Mouse (Mus musculus) brown adipose tissue, adult 24 weeks (tissue): ENCODE data around the gene Dusp5. TPM values are rescaled to one million over a fixed set of nuclear protein-coding genes. Genes with fewer than 3 reads are reported as not detected.
"Not testable (repeated sequence)": the region's sequence is repeated elsewhere in the genome, so short reads cannot be mapped to it uniquely, and the experiment has no call there.

Experiments
- H3K27ac ChIP-seq: fragments of 200-500 bp; replicated peaks from 2 replicates; pipeline ENCODE4 v1.5.1; 2012; ENCODE audit warnings: low read depth, mild to moderate bottlenecking, low read length
- H3K4me1 ChIP-seq: fragments of 200-500 bp; 2 replicates; pipeline ENCODE4 v1.6.1; 2012; ENCODE audit warnings: low read length, mixed read lengths; ENCODE audit not compliant: control insufficient read depth, insufficient read depth, insufficient read length
- H3K4me3 ChIP-seq: fragments of 200-500 bp; 2 replicates; pipeline ENCODE4 v1.5.1; 2012; ENCODE audit warnings: low read depth, mild to moderate bottlenecking, low read length, moderate library complexity; ENCODE audit not compliant: insufficient read depth
- polyA plus RNA-seq: library from polyadenylated mRNA; stranded (reverse); fragments of >200 nt; gene quantifications from 2 replicates; pipeline ENCODE4 v1.2.4, GENCODE M21; 2012; ENCODE audit not compliant: missing spikeins, insufficient read depth, insufficient read length

Dusp5 gene
- polyA plus RNA-seq, 1 experiment, result 0.83 TPM

- Histone ChIP-seq H3K4me1 (no peaks in the 10 kb centered on the region), H3K4me3 (no peak overlapping the region), H3K27ac (no peak overlapping the region)
These were observed 43.7 kb downstream of the Dusp5 start for GRCm38 (mm10) chr19:53572607-53573006.

DNA sequence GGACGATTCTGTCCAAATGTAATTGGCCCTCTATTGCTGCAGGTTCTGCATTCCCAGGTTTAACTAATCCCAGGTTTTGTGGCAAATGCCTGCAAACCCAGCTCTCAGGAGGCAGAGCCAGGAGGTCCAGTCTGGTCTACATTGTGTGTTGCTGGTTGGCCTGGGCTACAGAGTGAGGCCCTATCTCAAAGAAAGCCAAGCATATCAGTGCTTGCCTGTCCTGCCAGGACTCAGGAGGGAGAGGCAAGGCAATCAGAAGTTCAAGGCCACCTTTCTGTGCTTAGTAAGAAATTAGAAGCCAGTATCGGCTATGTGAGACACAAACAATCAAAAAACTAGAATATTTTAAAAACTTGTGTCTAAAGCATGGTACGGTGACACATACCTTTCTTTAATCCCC is 44.2 kb downstream of the Dusp5 start:
- Histone ChIP-seq H3K4me3 (no peak overlapping the region), H3K27ac (no peak overlapping the region), H3K4me1 (no peaks in the 10 kb centered on the region)

DNA sequence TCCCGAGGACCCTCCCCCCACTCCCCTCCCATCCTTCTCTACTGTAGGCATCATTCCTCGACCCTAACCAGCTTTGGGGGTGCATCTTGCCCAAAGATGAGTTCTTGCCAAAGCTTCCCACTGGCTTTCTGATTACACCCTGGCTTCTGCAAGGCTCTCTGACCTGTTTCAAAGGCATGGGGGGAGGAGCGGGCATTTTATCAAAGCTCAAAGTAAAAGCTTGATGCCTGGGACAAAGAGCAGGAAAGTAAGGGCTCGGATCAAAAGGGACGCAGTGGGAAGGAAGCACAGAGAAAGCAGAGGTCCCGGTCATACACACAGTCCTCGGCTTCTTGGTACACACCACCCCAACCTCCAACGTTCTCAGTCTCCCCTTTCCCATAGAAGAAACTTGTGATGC is 45.2 kb downstream of the Dusp5 start:
- Histone ChIP-seq H3K27ac (no peak overlapping the region), H3K4me3 (no peak overlapping the region), H3K4me1 (no peaks in the 10 kb centered on the region)

GRCm38 (mm10) chr19:53574546-53574945 is 45.6 kb downstream of the Dusp5 start:
- Histone ChIP-seq H3K4me1 (no peaks in the 10 kb centered on the region), H3K4me3 (no peak overlapping the region), H3K27ac (no peak overlapping the region)

DNA sequence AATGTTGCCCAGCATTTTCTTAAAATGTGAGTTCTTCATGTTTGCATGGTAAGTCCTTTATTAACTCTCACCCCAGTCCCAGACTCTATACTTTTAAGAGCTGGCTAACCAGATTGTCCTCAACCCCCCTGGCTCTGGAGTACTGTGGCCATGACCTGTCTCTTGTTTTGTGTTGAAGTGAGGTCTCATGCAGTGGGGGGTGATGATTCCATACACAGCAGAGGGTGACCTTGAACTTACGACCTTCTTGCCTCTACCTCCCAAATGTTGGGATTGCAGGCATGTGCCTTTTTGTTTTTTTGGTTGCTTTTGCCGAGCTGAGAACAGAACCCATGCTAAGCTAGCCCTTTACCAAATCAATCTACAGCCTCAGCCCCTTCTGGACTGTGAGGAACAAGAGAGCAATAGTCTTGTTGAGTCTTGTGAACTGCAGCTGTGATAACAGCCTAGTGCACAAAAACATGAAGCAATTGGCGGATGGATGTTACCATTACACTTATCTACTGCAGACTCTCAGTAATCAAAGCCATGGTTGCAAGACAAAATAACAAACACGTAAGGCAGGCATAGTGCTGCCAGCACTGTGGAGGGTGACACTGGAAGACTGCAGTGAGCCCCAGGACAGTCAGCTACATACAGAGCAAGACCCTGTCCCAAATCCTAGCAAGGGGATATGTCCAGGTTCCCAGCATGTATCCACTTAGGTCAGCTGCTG is 46.5 kb downstream of the Dusp5 start:
- Histone ChIP-seq H3K4me1 (no peaks in the 10 kb centered on the region), H3K4me3 (no peak overlapping the region), H3K27ac (no peak overlapping the region)

DNA sequence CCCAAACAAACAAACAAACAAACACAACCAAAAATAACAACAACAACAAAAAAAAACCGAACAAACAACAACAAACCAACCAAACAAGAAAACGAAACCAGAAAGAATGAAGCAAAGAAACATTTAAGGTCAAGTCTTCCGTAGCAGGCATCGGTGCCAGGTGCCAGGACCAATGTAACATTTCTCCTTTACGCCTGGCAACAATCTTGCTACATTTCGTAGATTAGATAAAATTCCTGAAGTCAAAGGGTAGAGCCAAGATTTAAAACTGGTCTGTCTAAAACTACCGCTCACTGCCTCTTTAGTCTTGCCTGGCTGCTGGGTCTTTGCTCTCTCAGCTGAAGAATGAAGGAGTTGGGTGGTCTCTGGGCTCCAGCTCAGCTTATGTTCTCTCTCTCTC is 47.2 kb downstream of the Dusp5 start:
- no peaks in the 10 kb centered on the region for H3K4me1 ChIP-seq
- no peak overlapping the region for H3K27ac ChIP-seq
- H3K4me3 ChIP-seq, result no peak overlapping the region

GRCm38 (mm10) chr19:53577025-53577800 is 48.3 kb downstream of the Dusp5 start:
- no peaks in the 10 kb centered on the region for H3K4me1 ChIP-seq
- H3K27ac ChIP-seq, result no peak overlapping the region
- H3K4me3 ChIP-seq, result no peak overlapping the region

DNA sequence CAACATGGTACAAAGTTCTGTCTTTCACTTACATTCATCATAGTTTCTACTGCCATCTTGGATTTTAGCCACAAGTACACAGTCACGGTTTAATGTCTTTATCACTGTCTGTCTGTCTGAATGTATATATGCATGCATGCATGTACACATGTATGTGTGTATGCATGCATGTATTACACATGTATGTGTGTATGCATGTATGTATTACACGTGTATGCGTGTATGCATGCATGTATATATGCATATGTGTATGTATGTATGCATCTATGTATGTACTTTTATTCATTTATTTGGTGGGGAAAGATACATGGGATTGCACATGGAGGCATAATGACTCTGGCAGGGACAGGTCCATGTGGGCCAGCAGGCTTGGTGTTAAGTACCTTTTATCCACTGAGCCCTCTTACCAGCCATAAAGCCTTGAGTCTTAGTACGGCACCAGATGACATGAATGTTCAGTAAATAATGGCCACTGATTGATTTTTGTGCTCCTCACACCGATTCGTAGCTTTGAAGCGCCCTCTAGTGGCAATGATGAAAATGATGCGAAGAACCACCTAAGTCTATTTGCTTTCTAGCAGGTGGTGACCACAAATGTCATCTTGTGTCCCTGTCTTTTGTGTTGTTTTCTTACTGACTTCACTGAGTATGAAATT is 49.8 kb downstream of the Dusp5 start:
- H3K27ac ChIP-seq, result no peak overlapping the region
- no peaks in the 10 kb centered on the region for H3K4me1 ChIP-seq
- no peak overlapping the region for H3K4me3 ChIP-seq

DNA sequence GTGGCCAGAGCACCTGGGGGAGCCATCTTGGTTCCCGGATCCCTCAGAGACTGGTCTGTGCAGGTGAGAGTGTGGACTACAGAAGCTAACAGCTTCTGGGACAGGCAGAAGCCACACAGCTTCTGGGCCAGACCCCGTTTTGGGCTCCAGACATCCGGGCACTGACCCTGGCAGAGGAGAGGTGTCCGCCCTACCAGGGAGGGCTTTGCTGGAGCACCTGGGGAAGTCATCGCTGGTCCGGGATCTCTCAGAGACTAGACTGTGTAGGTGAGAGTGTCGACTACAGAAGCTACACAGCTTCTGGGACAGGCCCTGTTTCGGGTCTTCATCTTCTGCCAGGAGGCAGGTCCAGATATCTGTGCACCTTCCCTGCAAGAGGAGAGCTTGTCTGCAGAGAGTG is 51.4 kb downstream of the Dusp5 start:
- H3K4me3 ChIP-seq, H3K4me1 ChIP-seq, H3K27ac ChIP-seq: not testable (repeated sequence)

DNA sequence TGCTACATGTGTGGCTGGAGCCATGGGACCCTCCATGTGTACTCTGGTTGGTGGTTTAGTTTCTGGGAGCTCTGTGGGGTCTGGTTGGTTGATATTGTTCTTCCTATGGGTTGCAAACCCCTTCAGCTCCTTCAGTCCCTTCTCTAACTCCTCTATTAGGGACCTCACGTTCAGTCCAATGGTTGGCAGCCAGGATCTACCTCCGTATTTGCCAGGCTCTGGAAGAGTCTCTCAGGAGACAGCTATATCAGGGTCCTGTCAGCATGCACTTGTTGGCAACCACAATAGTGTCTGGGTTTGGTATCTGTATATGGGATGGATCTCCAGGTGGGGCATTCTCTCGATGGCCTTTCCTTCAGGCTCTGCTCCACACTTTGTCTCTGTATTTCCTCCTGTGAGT is 58.8 kb downstream of the Dusp5 start:
- not testable (repeated sequence) for H3K27ac ChIP-seq, H3K4me3 ChIP-seq, H3K4me1 ChIP-seq

DNA sequence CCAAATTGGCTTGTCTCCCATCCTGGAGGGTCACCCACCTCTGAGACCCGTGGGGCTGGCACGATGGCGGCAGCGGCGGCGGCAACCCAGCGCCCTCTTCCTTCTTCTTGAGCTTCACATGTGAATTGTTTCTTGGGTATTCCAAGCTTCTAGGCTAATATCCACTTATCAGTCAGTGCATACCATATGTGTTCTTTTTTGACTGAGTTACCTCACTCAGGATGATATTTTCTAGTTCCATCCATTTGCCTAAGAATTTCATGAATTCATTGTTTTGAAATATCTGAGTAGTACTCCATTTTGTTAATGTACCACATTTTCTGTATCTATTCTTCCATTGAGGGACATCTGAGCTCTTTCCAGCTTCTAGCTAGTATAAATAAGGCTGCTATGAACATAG is 60.1 kb downstream of the Dusp5 start, which contains the start of gene Nutf2-ps1:
Gene Nutf2-ps1 (minus strand): TSS at position 101 of the 400 bp plus-strand sequence.
- not testable (repeated sequence) for H3K4me3 ChIP-seq, H3K27ac ChIP-seq, H3K4me1 ChIP-seq

Other genes with a start within 250 kb of the Dusp5 start
- gene Mxi1, start 218.6 kb upstream of the Dusp5 start, polyA plus RNA-seq, result 20.9 and 37.2 TPM in 2 replicates
- not detected in 2 replicates for gene Gm10197, start 157.3 kb upstream of the Dusp5 start, polyA plus RNA-seq
- 21.5 and 23.8 TPM in 2 replicates for gene Smndc1, start 138.5 kb upstream of the Dusp5 start, polyA plus RNA-seq
- 84.1 and 105 TPM in 2 replicates for gene Nutf2-ps1, start 60.0 kb downstream of the Dusp5 start, polyA plus RNA-seq
- gene Smc3, start 71.3 kb downstream of the Dusp5 start, polyA plus RNA-seq, result 15.1 and 19.9 TPM in 2 replicates
- gene Rbm20, start 148.2 kb downstream of the Dusp5 start, polyA plus RNA-seq, result 0.71 and 1.5 TPM in 2 replicates